Mouse (Mus musculus): ENCODE results near the gene Fkbp6.

DNA sequence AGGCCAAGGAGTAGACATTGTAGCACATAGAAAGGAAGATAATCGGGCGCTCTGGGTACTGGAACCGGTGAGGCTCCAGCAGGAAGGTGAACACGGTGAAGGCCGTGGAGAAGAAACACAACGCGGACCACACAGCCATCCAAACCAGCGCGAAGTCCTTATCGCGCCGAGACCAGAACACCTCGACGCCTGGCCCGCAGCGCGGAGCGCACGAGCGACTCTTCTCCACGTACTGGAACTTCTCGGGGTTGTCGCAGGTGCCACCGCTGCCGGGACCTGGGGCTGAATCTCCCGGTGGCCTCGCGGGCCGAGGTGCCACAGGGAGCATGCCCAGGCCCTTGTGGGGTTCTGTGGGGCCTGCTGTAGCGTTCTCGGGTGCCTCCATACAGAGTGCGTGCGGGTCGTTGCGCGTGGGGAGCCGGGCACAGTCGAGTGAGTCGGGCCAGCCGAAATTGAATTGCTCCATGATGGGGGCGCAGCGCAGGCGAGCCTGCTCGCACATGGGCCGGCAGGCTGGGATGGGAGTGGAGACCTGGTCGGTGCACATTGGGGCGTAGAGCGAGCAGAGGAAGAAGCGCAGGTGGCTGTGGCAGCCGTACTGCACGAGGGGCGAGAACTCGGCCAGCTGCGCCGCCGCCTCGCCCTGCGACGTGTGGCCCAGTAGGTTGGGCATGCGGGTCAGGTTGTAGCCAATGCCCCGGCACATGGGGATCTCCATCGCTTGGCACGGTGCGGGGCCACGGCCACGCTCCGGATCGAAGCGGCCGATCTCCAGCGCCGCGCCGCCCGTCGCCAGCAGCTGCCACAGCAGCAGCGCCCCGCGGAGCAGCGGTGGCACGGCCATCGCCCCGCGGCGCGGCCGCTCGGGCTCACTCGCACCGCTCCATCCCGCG, 99.4 kb downstream of the Fkbp6 start:
- no peak for TF ChIP-seq CTCF (IDR thresholded peaks at IDR 0.05; ENCODE audit: low read depth)
- no peak for TF ChIP-seq EP300 (optimal IDR thresholded peaks at IDR 0.05)

All from stomach, postnatal 0 days (tissue).